Mouse (Mus musculus) liver, embryonic 12.5 days (tissue): Measurements from ENCODE around the gene Nsf. TPM values are rescaled to one million over a fixed set of nuclear protein-coding genes. Genes with fewer than 3 reads are reported as not detected.

Source experiments
- ATAC-seq: fragments of 200-750 bp; cut with Nextera tagmentation; 2 replicates; pipeline ENCODE4 v1.8.0; 2017; ENCODE audit warnings: moderate number of reproducible peaks, mild to moderate bottlenecking, moderate library complexity
- H3K27ac ChIP-seq: fragments of 300-500 bp; sonication (generic); 2 replicates; pipeline ENCODE4 v1.5.1; 2016; ENCODE audit warnings: mild to moderate bottlenecking
- H3K27me3 ChIP-seq: fragments of 300-500 bp; sonication (generic); replicated peaks from 2 replicates; pipeline ENCODE4 v1.6.1; 2016; ENCODE audit warnings: mild to moderate bottlenecking, moderate library complexity
- H3K36me3 ChIP-seq: fragments of 300-500 bp; sonication (generic); 2 replicates; pipeline ENCODE4 v1.6.1; 2016; ENCODE audit warnings: mild to moderate bottlenecking, moderate library complexity
- H3K4me1 ChIP-seq: fragments of 300-500 bp; sonication (generic); 2 replicates; pipeline ENCODE4 v1.6.1; 2016
- H3K4me2 ChIP-seq: fragments of 300-500 bp; sonication (generic); 2 replicates; pipeline ENCODE4 v1.6.1; 2016; ENCODE audit warnings: mild to moderate bottlenecking, moderate library complexity
- H3K4me3 ChIP-seq: fragments of 300-500 bp; sonication (generic); 2 replicates; pipeline ENCODE4 v1.5.1; 2016; ENCODE audit warnings: mild to moderate bottlenecking, moderate library complexity
- H3K9ac ChIP-seq: fragments of 300-500 bp; sonication (generic); 2 replicates; pipeline ENCODE4 v1.6.1; 2016; ENCODE audit warnings: mild to moderate bottlenecking, moderate library complexity
- H3K9me3 ChIP-seq: fragments of 300-500 bp; sonication (generic); replicated peaks from 2 replicates; pipeline ENCODE4 v1.6.1; 2016; ENCODE audit warnings: mild to moderate bottlenecking, moderate library complexity
- WGBS: fragments of 180-500 bp; shearing (Covaris S2); methylation state at CpG from one replicate; pipeline ENCODE4 v1.1.7; 2016; ENCODE audit not compliant: insufficient replicate concordance; 5-methylcytosine and 5-hydroxymethylcytosine counted together
- polyA plus RNA-seq: library from polyadenylated mRNA; unstranded; fragments of >200 nt; fragmentation: Nextera tagmentation; extraction: Ambion mirVana; gene quantifications from 2 replicates; pipeline ENCODE4 v1.2.1, GENCODE M21; 2016

The Nsf gene
- polyA plus RNA-seq, 1 experiment from 2014 or later: 40.6 TPM

DNA sequence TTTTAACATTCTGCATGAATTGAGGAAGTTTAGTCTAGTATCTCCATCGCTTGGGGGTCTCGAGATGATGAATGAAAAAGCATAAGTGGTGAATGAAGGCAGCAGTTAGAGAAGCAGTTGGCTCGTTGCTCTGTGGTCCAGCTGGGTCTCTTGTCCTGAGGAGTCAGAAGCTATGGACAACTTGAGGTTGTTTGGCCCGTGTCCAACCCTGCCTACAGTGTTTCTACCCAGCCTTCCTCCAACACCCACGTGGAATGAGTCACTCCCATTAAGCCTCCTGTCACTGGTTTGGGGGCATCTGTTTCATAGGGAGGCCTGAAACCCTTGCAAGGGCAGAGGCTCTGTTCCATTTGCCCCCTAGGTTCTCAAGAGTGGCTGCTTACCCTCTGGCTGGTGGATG is 163.9 kb downstream of the Nsf start:
- Histone ChIP-seq H3K4me2 (no peak overlapping the region), H3K27me3 (peaks cover 65% of the 10 kb centered on the region), H3K9ac (no peak overlapping the region), H3K4me1 (no peaks in the 10 kb centered on the region), H3K36me3 (no peaks in the 10 kb centered on the region), H3K27ac (no peak overlapping the region), H3K4me3 (no peak overlapping the region), H3K9me3 (no peaks in the 10 kb centered on the region)
- WGBS: 53% methylated on average over 5 of the region's 5 CpGs
- no peak for ATAC-seq

- H3K27me3 ChIP-seq: peaks cover 73% of the 10 kb centered on the region
- ATAC-seq: no peak
- 58% methylated on average over 9 of the region's 9 CpGs for WGBS
Measured at GRCm38 (mm10) chr11:103780152-103780551, 173.7 kb downstream of the Nsf start.

GRCm38 (mm10) chr11:103774228-103774530 is 179.7 kb downstream of the Nsf start:
- WGBS: 3% methylated on average over 19 of the region's 19 CpGs
- H3K27me3 ChIP-seq: peaks cover 92% of the 10 kb centered on the region
- no peak overlapping the region for H3K27ac ChIP-seq
- H3K9me3 ChIP-seq: no peaks in the 10 kb centered on the region
- peak overlapping the region; percentile 14 for H3K4me3 ChIP-seq
- ATAC-seq: no peak
- H3K4me2 ChIP-seq: peak overlapping the region; percentile 47
- H3K9ac ChIP-seq: no peak overlapping the region
- no peaks in the 10 kb centered on the region for H3K36me3 ChIP-seq
- H3K4me1 ChIP-seq: peaks cover 11% of the 10 kb centered on the region; the same call in 1 of the 2 replicates

More at GRCm38 (mm10) chr11:103780152-103780551, 173.7 kb downstream of the Nsf start:
- no peak overlapping the region for H3K27ac ChIP-seq
- H3K9me3 ChIP-seq: no peaks in the 10 kb centered on the region
- H3K36me3 ChIP-seq: no peaks in the 10 kb centered on the region
- no peaks in the 10 kb centered on the region for H3K4me1 ChIP-seq
- H3K4me3 ChIP-seq: no peak overlapping the region
- no peak overlapping the region for H3K9ac ChIP-seq
- no peak overlapping the region for H3K4me2 ChIP-seq

GRCm38 (mm10) chr11:103773387-103774227 is 180.2 kb downstream of the Nsf start, which contains the start of gene Wnt3:
Gene Wnt3 (plus strand): TSS chr11:103774150.
- Histone ChIP-seq H3K4me2 (peak within 1 kb of the TSS; percentile 47), H3K4me1 (peaks cover 11% of the 10 kb centered on the region; the same call in 1 of the 2 replicates), H3K36me3 (no peaks in the 10 kb centered on the region), H3K4me3 (peak within 1 kb of the TSS; percentile 14), H3K9ac (no peak within 1 kb of the TSS), H3K27me3 (peaks cover 98% of the 10 kb centered on the region), H3K27ac (no peak within 1 kb of the TSS), H3K9me3 (no peaks in the 10 kb centered on the region)
- WGBS: 1% methylated on average over 59 of the region's 60 CpGs
- no peak for ATAC-seq

DNA sequence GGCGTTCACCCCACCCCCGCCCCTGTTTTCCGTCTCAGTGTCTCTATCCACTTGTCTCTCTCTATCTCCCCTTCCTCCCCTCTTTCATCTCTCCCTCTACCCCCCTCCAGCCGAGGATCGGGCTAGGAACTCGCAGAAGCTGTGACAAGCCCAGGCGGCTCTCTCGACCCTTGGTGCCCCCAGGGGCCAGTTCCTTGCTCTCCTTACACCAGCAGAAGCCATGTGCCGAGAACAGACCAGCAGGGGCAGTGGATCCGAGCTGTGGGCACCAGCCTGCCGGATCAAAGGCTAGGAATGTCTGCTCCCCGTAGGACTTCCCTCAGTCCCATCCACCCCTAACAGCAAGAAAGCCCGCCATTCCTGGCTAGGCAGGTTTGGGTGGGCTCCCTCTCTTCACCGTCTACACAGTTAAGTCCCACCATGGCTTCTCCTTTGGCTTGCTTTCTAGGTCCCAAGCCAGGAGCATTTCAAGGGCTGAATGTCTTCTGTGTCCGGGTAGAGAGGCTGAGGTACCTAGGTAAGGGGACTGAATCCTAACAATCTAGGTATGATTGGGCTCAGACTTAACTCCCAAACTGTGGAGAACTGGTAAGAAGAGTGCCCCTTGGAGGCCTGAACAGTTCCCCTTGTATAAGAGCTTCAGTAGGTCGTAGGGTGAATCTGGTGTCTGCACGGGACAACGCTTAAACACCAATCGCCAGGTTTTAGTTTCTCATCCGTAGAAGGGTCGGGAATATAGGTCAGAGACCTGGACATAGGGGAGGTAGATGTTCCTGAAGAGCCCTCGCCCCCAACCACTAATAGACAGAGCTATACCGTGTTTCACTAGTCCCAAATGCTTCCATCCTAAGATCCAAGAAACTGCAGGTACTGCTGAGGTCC is 181.1 kb downstream of the Nsf start:
- no peak for ATAC-seq
- H3K27me3 ChIP-seq: peaks cover 99% of the 10 kb centered on the region
- peak overlapping the region; percentile 47 for H3K4me2 ChIP-seq
- WGBS: 1% methylated on average over 23 of the region's 23 CpGs
- no peaks in the 10 kb centered on the region for H3K36me3 ChIP-seq
- H3K4me3 ChIP-seq: peak overlapping the region; percentile 14
- no peak overlapping the region for H3K9ac ChIP-seq
- H3K9me3 ChIP-seq: no peaks in the 10 kb centered on the region
- peaks cover 11% of the 10 kb centered on the region; the same call in 1 of the 2 replicates for H3K4me1 ChIP-seq
- H3K27ac ChIP-seq: no peak overlapping the region

Other genes with a start within 250 kb of the Nsf start
- 0.12 TPM in 1 of 2 replicates, not detected in the other for gene Wnt9b, start 204.2 kb downstream of the Nsf start, polyA plus RNA-seq
- gene Wnt3, start 179.9 kb downstream of the Nsf start, polyA plus RNA-seq: 0.04 and 0.12 TPM in 2 replicates
- 22.7 and 24.5 TPM in 2 replicates for gene Arf2, start 12.7 kb upstream of the Nsf start, polyA plus RNA-seq
- not detected in 2 replicates for gene Crhr1, start 178.8 kb upstream of the Nsf start, polyA plus RNA-seq
- gene Sppl2c, start 232.3 kb upstream of the Nsf start, polyA plus RNA-seq: not detected in 2 replicates